Mouse (Mus musculus): Measurements from ENCODE around the gene Arhgef18.

Arhgef18 gene

DNA sequence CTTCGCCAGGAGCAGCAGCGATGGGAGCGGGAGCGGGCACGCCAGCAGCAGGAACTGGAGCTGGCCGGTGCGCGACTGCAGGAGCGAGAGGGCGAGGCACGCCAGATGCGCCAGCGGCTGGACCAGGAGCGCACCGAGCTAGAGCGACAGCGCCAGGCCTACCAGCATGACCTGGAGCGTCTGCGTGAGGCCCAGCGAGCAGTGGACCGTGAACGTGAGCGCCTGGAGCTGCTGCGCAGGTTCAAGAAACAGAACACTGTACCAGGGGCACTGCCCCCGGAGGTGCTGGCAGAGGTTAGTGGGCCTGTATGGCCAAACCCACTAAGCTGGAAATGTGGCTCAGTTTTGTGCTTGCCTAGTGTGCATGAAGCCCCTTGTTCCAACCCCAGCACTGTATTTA is 59.2 kb downstream of the Arhgef18 start:
- DNase-seq (ENCODE audit: low read depth, low spot score): no peak

DNA sequence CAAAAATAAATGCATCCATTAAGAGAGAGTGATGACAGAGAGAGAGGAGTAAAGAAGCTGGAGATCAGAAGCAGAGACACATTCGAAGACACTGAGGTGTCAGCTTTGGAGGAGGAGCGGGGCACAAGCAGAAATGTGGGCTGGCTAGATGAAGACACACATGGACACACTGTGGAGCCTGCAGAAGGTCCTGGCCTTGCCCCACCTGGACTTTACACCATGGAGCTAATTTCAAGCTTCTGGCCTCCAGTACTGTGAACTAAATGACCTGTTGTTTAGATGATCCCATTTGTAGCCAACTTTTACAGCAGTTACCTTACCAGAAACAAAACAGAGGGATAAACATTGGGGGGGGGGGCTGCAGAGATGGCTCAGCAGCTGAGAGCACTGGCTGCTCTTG is 70.4 kb downstream of the Arhgef18 start:
- DNase-seq (ENCODE audit: low read depth, low spot score): no peak

DNA sequence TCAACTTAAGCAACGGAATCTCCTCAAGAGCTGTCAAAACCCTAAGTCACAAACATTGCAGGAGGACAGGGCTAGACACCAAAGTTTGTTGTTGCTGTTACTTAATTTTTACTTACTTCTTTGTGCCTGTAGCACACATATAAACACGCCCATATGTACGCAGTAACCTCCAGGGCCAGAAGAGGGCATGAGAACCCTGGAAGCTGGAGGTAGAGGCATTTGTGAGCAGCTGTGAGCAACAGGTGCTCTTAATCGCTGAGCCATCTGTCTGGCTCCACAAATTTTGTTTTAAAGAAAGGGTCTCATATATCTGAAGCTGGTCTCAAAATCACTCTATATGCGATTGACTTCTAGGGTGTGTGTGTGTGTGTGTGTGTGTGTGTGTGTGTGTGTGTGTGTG is 71.5 kb downstream of the Arhgef18 start:
- DNase-seq (ENCODE audit: low read depth, low spot score): no peak

- DNase-seq (ENCODE audit: low read depth, low spot score): peak; percentile 98
Observed at GRCm38 (mm10) chr8:3467006-3467885, 74.4 kb downstream of the Arhgef18 start, which contains the start of gene Pex11g. Pex11g (minus strand) TSS chr8:3467680.

- DNase-seq (ENCODE audit: low read depth, low spot score): no peak
Observed at GRCm38 (mm10) chr8:3467886-3468545, 75.2 kb downstream of the Arhgef18 start.

DNA sequence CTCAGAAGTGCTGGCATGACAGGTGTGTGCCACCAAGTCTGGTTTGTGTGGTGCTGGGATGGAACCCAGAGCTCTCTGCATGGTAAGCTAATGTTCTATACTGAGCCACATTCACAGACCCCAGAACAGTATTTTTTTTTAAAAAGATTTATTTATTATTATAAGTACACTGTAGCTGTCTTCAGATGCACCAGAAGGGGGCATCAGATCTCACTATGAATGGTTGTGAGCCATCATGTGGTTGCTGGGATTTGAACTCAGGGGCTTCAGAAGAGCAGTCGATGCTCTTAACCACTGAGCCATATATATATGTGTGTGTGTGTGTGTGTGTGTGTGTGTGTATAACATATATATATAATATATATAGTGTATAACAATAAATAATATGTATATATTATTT is 76.0 kb downstream of the Arhgef18 start:
- no peak for DNase-seq (ENCODE audit: low read depth, low spot score)

- DNase-seq (ENCODE audit: low read depth, low spot score): no peak
Observed at GRCm38 (mm10) chr8:3470562-3470961, 77.8 kb downstream of the Arhgef18 start, which contains the start of gene Tex45. Tex45 (plus strand) TSS chr8:3470862.

- DNase-seq (ENCODE audit: low read depth, low spot score): no peak
Observed at GRCm38 (mm10) chr8:3475715-3476429, 83.1 kb downstream of the Arhgef18 start.

GRCm38 (mm10) chr8:3480221-3480785 is 87.5 kb downstream of the Arhgef18 start:
- DNase-seq (ENCODE audit: low read depth, low spot score): no peak

DNA sequence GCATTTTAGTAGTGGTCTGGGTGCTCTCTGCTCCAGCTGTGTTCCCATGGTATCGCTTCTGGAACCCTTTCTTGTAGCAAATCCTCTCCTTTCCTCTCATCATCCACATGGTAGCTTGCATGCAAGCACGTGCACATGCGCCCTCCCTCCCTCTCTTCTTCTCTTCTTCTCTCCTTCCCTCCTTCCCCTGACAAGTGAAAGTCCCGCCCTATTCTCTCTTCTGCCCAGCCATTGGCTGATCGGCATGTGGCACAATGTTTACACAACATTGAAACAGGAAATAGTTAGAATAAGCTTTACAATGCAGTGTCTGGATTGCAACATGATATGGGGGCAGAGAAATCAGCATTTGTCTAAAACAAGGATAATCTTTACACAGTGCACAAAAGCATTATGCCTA is 88.8 kb downstream of the Arhgef18 start:
- no peak for DNase-seq (ENCODE audit: low read depth, low spot score)

DNA sequence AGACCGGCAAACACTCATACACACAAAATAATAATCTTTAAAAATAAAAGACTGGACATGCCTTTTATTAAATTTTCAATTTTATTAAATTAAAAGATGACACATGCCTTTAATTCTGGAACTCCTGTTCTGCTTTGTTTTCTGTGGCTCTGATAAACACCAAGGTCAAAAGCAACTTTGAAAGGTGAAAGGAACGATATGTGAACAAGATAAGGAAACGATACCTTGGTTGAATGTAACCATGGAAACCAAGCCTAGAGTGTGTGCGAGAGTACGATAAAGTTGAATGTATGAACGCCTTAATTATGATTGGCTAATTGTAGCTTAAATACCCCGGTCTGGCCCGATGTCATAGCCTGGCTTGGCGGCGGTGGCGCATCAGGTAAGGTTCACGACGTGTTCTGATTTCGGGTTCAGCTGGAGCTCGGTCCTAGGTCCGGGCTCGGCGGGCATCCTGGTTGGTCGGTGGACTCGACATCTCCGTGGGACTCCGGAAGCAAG is 89.5 kb downstream of the Arhgef18 start:
- no peak for DNase-seq (ENCODE audit: low read depth, low spot score)

- no peak for DNase-seq (ENCODE audit: low read depth, low spot score)
Observed at GRCm38 (mm10) chr8:3483546-3483945, 90.7 kb downstream of the Arhgef18 start.

DNA sequence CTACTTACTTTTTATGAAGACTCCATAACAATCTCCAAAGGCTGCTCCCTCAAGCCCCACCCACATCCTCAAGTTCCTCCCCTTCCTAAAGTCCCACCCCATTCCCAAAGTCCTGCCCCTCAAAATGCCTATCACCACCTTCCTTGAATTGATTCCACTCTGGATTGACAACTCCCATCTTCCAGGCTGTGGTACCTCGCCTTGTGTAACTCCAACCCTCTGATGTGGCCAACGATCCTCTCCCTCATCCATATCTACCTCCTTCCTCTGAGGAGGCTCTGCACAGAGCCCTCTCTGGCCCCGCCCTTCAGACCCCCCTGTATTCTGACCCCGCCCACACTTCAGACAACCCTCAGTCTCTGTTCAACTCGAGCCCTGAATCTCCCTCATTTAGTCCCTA is 92.4 kb downstream of the Arhgef18 start:
- no peak for DNase-seq (ENCODE audit: low read depth, low spot score)

GRCm38 (mm10) chr8:3492901-3493844 is 100.4 kb downstream of the Arhgef18 start, which contains the start of gene Zfp358:
Zfp358 (plus strand) TSS chr8:3493138.
- DNase-seq (ENCODE audit: low read depth, low spot score): no peak

GRCm38 (mm10) chr8:3493845-3494208 is 101.0 kb downstream of the Arhgef18 start:
- no peak for DNase-seq (ENCODE audit: low read depth, low spot score)

DNA sequence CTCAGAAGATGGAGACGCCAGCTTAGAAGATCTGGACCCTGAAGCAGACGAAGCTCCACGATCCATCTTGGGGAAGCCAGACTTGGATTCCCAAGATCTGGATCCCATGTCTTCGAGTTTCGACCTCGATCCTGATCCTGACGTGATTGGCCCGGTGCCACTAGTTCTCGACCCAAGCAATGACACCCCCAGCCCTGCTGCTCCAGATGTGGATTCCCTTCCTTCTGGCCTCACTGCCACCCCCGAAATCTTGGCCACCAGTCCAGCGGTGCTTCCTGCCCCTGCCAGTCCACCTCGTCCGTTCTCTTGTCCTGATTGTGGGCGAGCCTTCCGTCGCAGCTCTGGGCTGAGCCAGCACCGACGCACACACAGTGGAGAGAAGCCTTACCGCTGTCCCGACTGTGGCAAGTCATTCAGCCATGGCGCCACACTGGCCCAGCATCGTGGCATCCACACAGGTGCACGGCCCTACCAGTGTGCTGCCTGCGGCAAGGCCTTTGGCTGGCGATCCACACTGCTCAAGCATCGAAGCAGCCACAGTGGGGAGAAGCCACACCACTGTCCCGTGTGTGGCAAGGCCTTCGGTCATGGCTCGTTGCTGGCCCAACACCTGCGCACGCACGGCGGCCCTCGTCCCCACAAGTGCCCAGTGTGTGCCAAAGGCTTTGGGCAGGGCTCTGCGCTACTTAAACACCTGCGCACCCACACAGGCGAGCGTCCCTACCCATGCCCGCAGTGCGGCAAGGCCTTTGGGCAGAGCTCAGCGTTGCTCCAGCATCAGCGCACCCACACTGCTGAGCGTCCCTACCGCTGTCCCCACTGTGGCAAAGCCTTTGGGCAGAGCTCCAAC is 103.0 kb downstream of the Arhgef18 start:
- DNase-seq (ENCODE audit: low read depth, low spot score): no peak

GRCm38 (mm10) chr8:3496428-3496748 is 103.6 kb downstream of the Arhgef18 start:
- no peak for DNase-seq (ENCODE audit: low read depth, low spot score)

- DNase-seq (ENCODE audit: low read depth, low spot score): no peak
Observed at GRCm38 (mm10) chr8:3498583-3498982, 105.8 kb downstream of the Arhgef18 start.

DNA sequence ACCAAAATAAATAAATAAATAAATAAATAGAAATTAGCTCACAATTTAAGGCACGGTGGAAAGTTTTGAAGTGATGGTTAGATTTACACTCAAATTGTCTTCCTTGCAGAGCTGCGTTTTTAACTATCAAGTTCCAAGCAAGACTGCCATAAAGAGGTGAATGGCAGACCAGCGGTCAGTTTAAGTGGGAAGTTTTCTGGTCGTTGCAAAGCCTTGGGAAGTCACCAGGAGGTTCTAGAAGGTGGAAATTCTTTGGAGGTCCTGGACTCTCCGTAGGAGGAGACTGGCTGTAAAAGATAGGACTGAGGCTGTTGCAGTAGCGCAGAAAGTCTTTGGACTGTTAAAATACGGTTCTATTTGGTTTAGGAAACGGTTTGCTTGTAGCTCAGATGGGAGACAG is 106.9 kb downstream of the Arhgef18 start:
- no peak for DNase-seq (ENCODE audit: low read depth, low spot score)
